Mouse (Mus musculus) cortical plate, adult 2 months (tissue): ENCODE results near the gene Iqsec1. TPM values are rescaled to one million over a fixed set of nuclear protein-coding genes. Genes with fewer than 3 reads are reported as not detected.

Experiments
- H3K27ac ChIP-seq: fragments of 200-500 bp; 2 replicates; pipeline ENCODE4 v1.5.1; 2012; ENCODE audit warnings: low read length, control low read depth, inconsistent platforms; ENCODE audit not compliant: insufficient read depth
- H3K4me1 ChIP-seq: fragments of 200-500 bp; 2 replicates; pipeline ENCODE4 v1.6.1; 2011; ENCODE audit warnings: low read length; ENCODE audit not compliant: control insufficient read depth, insufficient read depth
- H3K4me3 ChIP-seq: fragments of 200-500 bp; 2 replicates; pipeline ENCODE4 v1.5.1; 2011; ENCODE audit warnings: mild to moderate bottlenecking, low read length, control low read depth; ENCODE audit not compliant: insufficient read depth
- CTCF ChIP-seq: fragments of 200-500 bp; IDR thresholded peaks from 2 replicates; pipeline ENCODE4 v1.5.1; 2011; ENCODE audit warnings: mild to moderate bottlenecking, control low read depth, low read length; ENCODE audit not compliant: insufficient read depth; ENCODE audit errors: extremely low read depth
- POLR2A ChIP-seq: fragments of 200-500 bp; IDR thresholded peaks from 2 replicates; pipeline ENCODE4 v1.6.1; 2011; ENCODE audit warnings: mild to moderate bottlenecking, low read length, control low read depth; ENCODE audit not compliant: insufficient read depth; ENCODE audit errors: extremely low read depth
- polyA plus RNA-seq: library from polyadenylated mRNA; depleted of rRNA; stranded (reverse); fragments of >200 nt; gene quantifications from 2 replicates; pipeline ENCODE4 v1.2.3, GENCODE M21; 2012

Iqsec1 gene
- polyA plus RNA-seq, 1 experiment, result 186 TPM

GRCm38 (mm10) chr6:90630427-90630826, 358.1 kb downstream of the Iqsec1 start:
- TF ChIP-seq CTCF, result no peak
- no peak for TF ChIP-seq POLR2A
- no peak overlapping the region for H3K27ac ChIP-seq
- H3K4me1 ChIP-seq, result no peaks in the 10 kb centered on the region
- no peak overlapping the region for H3K4me3 ChIP-seq

- H3K4me1 ChIP-seq, result no peaks in the 10 kb centered on the region
- no peak for TF ChIP-seq POLR2A
- TF ChIP-seq CTCF, result no peak
These were observed 359.0 kb downstream of the Iqsec1 start for GRCm38 (mm10) chr6:90629506-90629905.

DNA sequence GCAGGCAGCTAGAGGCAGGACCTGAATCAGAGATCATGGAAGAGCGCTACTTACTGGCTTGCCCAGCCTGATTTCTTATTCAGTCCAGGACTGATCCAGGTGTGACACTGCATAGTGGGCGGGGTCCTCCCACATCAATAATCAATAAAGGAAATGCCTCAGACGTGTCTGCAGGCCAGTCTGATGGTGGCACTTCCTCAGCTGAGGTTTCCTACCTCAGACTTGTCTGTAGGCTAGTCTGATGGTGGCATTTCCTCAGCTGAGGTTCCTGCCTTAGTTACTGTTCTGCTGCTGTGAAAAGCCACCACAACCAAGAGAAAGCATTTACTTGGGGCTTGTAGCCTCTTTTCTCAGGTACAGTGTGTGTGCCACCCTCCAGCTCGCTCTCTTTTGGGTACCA, 360.9 kb downstream of the Iqsec1 start:
- TF ChIP-seq POLR2A (no peak), CTCF (no peak)
- Histone ChIP-seq H3K4me3 (no peak overlapping the region), H3K4me1 (no peaks in the 10 kb centered on the region), H3K27ac (no peak overlapping the region)

More at GRCm38 (mm10) chr6:90629506-90629905, 359.0 kb downstream of the Iqsec1 start:
- Histone ChIP-seq H3K27ac (no peak overlapping the region), H3K4me3 (no peak overlapping the region)

DNA sequence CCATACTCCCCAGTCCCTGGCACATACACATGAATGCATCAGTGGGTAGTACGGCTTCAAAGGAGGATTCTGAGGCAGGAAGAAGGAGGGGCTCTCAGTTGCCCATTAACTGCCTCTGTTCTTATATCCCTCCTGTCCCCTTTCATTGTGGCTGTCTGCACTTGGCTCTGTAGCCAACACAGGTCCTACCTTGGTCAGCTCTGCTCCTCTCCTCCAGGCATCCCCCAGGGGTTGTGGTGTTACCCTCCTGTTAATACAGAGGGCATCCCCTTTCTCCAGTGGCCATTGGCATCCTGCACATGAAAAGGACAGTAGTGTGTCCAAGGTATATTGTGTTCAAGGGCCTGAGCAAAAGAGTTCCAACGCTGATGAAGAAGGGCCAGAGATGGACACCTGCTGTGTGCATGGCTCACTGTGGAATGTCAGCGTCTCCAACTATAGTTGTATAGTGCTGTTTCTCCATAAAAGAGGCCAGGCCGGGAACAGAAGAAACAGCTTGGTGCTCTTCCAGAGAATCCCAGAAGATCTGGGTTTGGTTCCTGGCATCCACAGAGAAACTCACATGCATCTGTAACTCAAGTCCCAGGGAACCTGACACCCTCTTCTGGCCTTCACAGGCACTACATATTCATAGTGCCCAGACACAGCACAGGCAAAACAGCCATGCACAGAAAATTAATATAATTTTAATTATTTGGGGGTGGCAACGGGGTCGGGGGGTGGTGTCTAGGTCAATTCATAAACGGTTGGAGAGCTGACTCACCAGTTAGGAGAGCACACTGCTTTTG, 363.1 kb downstream of the Iqsec1 start:
- Histone ChIP-seq H3K4me3 (no peak overlapping the region), H3K4me1 (no peaks in the 10 kb centered on the region), H3K27ac (no peak overlapping the region)
- TF ChIP-seq CTCF (no peak), POLR2A (no peak)

GRCm38 (mm10) chr6:90624733-90625132, 363.8 kb downstream of the Iqsec1 start:
- TF ChIP-seq CTCF (no peak), POLR2A (no peak)
- H3K27ac ChIP-seq, result no peak overlapping the region
- no peaks in the 10 kb centered on the region for H3K4me1 ChIP-seq
- no peak overlapping the region for H3K4me3 ChIP-seq

- no peak overlapping the region for H3K4me3 ChIP-seq
- no peak for TF ChIP-seq CTCF
- TF ChIP-seq POLR2A, result no peak
- H3K4me1 ChIP-seq, result no peaks in the 10 kb centered on the region
These were observed 364.3 kb downstream of the Iqsec1 start for GRCm38 (mm10) chr6:90624184-90624583.

DNA sequence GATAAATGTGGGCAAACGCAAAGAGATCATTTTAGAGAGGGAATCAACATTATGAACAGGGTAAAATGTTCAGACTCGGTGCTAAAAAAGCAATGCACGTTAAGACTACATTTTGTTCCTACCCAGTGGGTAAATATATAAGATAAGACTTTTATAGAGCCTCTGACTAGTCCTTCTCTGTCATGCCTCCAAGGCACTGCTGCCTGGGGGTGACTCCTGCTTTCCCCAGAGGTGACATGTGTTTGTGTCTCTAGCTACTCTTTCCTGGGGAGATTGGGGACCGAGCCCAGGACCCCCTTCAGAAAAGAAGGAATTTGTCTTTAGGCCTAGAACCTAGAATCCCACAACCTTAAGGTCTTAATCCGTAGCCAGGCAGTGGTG, 365.0 kb downstream of the Iqsec1 start:
- Histone ChIP-seq H3K4me1 (no peaks in the 10 kb centered on the region), H3K27ac (no peak overlapping the region), H3K4me3 (no peak overlapping the region)
- no peak for TF ChIP-seq POLR2A

More at GRCm38 (mm10) chr6:90624184-90624583, 364.3 kb downstream of the Iqsec1 start:
- H3K27ac ChIP-seq, result no peak overlapping the region

GRCm38 (mm10) chr6:90622758-90623455, 365.6 kb downstream of the Iqsec1 start:
- Histone ChIP-seq H3K27ac (no peak overlapping the region), H3K4me1 (no peaks in the 10 kb centered on the region), H3K4me3 (no peak overlapping the region)
- TF ChIP-seq POLR2A (no peak), CTCF (no peak)

- TF ChIP-seq POLR2A (no peak), CTCF (no peak)
- H3K27ac ChIP-seq, result no peak overlapping the region
- H3K4me3 ChIP-seq, result no peak overlapping the region
- no peaks in the 10 kb centered on the region for H3K4me1 ChIP-seq
These were observed 366.9 kb downstream of the Iqsec1 start for GRCm38 (mm10) chr6:90621584-90621890.

DNA sequence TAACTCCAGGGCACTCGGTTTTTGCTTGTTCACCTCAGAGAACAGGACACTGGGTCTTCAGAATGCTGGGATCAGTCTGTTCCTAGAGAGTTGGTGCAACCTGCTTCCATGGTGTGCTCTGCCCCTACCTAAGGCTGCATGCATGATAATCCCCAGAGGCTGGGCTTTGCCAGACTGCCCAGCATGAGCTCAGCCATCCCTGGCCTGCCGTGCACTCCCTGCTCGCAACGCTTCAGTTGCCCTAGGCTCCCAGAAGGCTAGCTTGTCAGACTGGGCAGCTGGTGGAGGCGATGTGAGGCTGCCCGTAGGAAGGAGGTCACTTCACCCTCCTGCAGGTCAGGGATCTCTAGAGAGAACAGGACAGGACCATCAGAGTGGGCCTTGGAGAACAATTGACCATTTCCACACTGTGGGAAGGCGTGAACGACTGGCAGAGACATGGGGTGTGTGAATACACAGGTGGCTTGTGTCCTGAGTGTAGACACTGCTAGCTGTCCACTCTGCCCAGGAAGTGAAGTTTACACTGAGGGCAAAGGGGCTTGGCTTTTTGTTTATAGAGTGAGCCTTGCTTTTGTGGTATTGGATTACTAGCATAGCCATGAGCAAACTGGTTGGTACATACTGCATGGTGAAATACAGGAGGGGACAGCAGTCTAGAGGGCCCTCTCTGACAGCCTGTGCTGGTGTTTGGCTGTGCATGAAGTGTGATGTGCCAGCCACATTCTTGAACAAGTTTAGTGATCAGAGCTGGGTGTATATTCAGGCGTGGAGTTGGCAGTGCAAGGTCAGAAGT, 367.5 kb downstream of the Iqsec1 start:
- TF ChIP-seq CTCF, result no peak
- TF ChIP-seq POLR2A, result no peak
- H3K4me3 ChIP-seq, result no peak overlapping the region
- no peaks in the 10 kb centered on the region for H3K4me1 ChIP-seq
- no peak overlapping the region for H3K27ac ChIP-seq

GRCm38 (mm10) chr6:90619936-90620335, 368.5 kb downstream of the Iqsec1 start:
- H3K4me1 ChIP-seq, result no peaks in the 10 kb centered on the region
- no peak overlapping the region for H3K27ac ChIP-seq
- no peak for TF ChIP-seq POLR2A
- TF ChIP-seq CTCF, result no peak
- no peak overlapping the region for H3K4me3 ChIP-seq
